Mouse (Mus musculus) ES-Bruce4 (cell line): ENCODE measurements around the gene Odaph.

ENCODE experiments used
- CTCF ChIP-seq: IDR thresholded peaks from one replicate; pipeline ENCODE4 v1.8.1; 2011; ENCODE audit warnings: low read depth, low read length
- EP300 ChIP-seq: IDR thresholded peaks from 2 replicates; pipeline ENCODE4 v1.6.1; 2011; ENCODE audit warnings: low read depth, low read length; ENCODE audit not compliant: insufficient read depth
- POLR2A ChIP-seq: IDR thresholded peaks from one replicate; pipeline ENCODE4 v1.8.1; 2011; ENCODE audit warnings: low read length; ENCODE audit not compliant: insufficient read depth

DNA sequence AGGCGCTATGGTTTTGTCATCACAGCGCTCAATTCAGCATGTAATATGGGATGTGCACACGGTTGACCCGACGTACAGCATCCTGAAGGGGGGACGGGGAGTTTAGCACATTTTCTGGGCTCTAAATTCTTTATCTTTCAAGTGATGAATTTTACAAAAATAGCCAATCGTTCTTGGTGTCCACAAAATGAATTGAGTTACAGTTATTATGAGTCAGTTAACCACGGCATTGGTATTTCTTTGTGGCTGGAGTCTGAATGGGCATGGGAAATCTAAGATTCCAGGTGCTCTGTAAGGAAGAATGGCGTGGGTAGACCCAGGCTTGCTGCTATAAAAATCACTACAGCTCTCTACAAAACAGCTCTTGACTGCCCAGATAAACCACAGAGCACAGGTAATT is 2.0 kb downstream of the Odaph start:
- TF ChIP-seq CTCF (no peak), EP300 (no peak), POLR2A (no peak)
